Mouse (Mus musculus): ENCODE results near the gene Rps19bp1.

Rps19bp1 gene

GRCm38 (mm10) chr15:80217476-80217875 is 46.6 kb downstream of the Rps19bp1 start:
- DNase-seq: no peak

GRCm38 (mm10) chr15:80216480-80216820 is 47.7 kb downstream of the Rps19bp1 start:
- DNase-seq: no peak

GRCm38 (mm10) chr15:80215716-80216479 is 48.2 kb downstream of the Rps19bp1 start:
- DNase-seq: no peak

DNA sequence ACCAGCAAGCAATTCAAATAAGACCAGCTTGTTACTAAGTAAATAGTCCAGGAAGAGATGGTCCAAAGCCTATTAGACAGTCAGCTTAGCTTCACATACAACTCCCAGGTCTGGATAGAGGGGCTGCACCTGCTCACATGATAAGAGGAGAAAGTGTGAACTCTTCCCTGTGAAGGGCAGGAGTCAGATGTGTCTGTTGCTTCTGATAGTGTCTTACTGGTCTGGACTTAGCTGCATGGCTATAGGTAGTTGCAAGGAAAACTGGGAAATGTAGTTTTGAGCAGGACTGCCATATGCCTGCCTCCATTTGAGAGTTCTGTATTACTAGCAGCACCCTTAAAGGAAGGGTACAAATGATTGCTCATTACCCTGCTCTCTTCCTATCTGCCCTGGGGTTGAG is 50.4 kb downstream of the Rps19bp1 start:
- DNase-seq: no peak
